Mouse (Mus musculus): ENCODE data around the gene Chic2.

DNA sequence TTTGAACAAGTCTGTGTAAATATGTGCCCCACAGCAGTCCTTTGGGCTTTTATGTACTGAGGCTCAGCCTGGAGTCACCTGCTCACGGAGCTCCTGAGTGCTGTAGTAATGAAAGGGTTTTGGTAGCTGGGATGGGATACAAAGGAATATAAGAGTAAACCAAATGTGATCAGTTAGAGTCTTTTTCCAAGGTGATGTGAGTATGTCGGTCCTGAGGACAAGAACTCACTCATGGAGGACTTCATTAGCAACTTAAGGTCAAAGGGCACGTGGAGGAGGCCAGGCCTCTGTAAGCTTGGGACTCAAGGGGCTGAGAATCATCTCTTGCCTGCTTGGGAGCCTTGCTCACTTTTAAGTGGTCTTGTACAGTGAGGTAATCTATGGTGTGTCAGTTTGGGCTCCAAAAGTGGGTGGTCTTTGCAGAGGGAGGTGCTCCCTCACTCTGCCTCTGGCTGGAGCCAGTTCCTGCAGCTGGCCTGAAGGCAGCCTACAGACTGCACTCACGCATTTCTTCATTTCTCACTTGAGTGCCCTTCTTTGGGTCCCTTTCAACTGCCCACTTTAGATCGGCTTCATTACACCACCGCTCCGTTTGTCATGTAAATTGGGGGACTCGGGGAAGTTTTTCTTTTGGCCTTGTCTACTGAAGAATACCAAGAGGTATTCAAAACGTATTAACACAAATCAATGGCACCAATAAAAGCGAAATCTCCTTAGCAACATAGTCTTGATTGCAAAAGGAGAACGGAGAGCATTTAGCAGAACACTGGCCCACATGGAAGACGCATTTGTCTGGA lies 45.7 kb downstream of the Chic2 start:
- TF ChIP-seq CTCF (IDR thresholded peaks at IDR 0.05; ENCODE audit: low read depth) (no peak), EP300 (optimal IDR thresholded peaks at IDR 0.05) (no peak)
